Mouse (Mus musculus) central nervous system, embryonic 11.5 days (tissue): ENCODE results near the gene Fam216b. TPM values are rescaled to one million over a fixed set of nuclear protein-coding genes. Genes with fewer than 3 reads are reported as not detected.

Experiments used
- polyA plus RNA-seq: library from polyadenylated mRNA; depleted of rRNA; stranded (reverse); fragments of >200 nt; gene quantifications from 2 replicates; pipeline ENCODE4 v1.2.3, GENCODE M21; 2012; rRNA removed

Gene Fam216b
- polyA plus RNA-seq = not detected in 2 replicates

GRCm38 (mm10) chr14:78088907-78089306 lies at the start of gene Fam216b:
TSS of gene Fam216b (minus strand) at chr14:78089007.

Other genes starting within 250 kb of the Fam216b start
- gene Dnajc15, start 213.9 kb downstream of the Fam216b start, polyA plus RNA-seq = 15.6 and 30.8 TPM in 2 replicates
- gene Epsti1, start 184.8 kb downstream of the Fam216b start, polyA plus RNA-seq = 0.10 and 0.38 TPM in 2 replicates
- 0.10 and 0.11 TPM in 2 replicates for gene Tnfsf11, start 219.0 kb upstream of the Fam216b start, polyA plus RNA-seq